Mouse (Mus musculus) liver, embryonic 14.5 days (tissue): ENCODE measurements around the gene 2810006K23Rik.

ENCODE experiments used
- CTCF ChIP-seq: IDR thresholded peaks from 2 replicates; pipeline ENCODE4 v1.5.1; 2016; ENCODE audit warnings: antibody characterized with exemption, low read depth, control low read depth
- EP300 ChIP-seq: IDR thresholded peaks from 2 replicates; pipeline ENCODE4 v1.6.1; 2016; ENCODE audit warnings: antibody characterized with exemption, low read depth

- no peak for TF ChIP-seq CTCF
- TF ChIP-seq EP300 = no peak
These were observed 1.1 kb upstream of the 2810006K23Rik start for GRCm38 (mm10) chr5:124326829-124327228.
